Mouse (Mus musculus): ENCODE measurements around the gene St8sia6. TPM values are rescaled to one million over a fixed set of nuclear protein-coding genes. Genes with fewer than 3 reads are reported as not detected.
"Not testable (repeated sequence)": the region's sequence is repeated elsewhere in the genome, so short reads cannot be mapped to it uniquely, and the experiment has no call there.

Gene St8sia6
- polyA plus RNA-seq, 1 experiment from 2014 or later = 0.02 TPM

- Histone ChIP-seq H3K36me3 (replicated peaks; ENCODE audit: insufficient read depth, low read length) (no peaks in the 10 kb centered on the region), H3K4me1 (ENCODE audit: insufficient read depth) (no peaks in the 10 kb centered on the region), H3K9ac (replicated peaks) (no peak overlapping the region), H3K9me3 (ENCODE audit: low read length) (no peaks in the 10 kb centered on the region), H3K4me3 (ENCODE audit: low read depth, low read length) (no peak overlapping the region), H3K27me3 (ENCODE audit: insufficient read depth, low read length) (no peaks in the 10 kb centered on the region), H3K27ac (ENCODE audit: low read depth) (no peak overlapping the region), H3K4me2 (ENCODE audit: low read depth, low read length) (no peak overlapping the region)
- ATAC-seq (no peak), DNase-seq (no peak)
- TF ChIP-seq CTCF (IDR thresholded peaks at IDR 0.05; ENCODE audit: low read depth) = no peak
- TF ChIP-seq EP300 (IDR thresholded peaks at IDR 0.05; ENCODE audit: low read depth) = no peak
- WGBS (ENCODE audit: insufficient replicate concordance) = 89% methylated on average over 2 of the region's 2 CpGs
Measured at GRCm38 (mm10) chr2:13683205-13683570, 110.7 kb downstream of the St8sia6 start.

- Histone ChIP-seq H3K27ac (ENCODE audit: low read depth) (no peak overlapping the region), H3K4me1 (ENCODE audit: insufficient read depth) (no peaks in the 10 kb centered on the region), H3K9ac (replicated peaks) (no peak overlapping the region), H3K9me3 (ENCODE audit: low read length) (no peaks in the 10 kb centered on the region), H3K4me3 (ENCODE audit: low read depth, low read length) (no peak overlapping the region), H3K36me3 (replicated peaks; ENCODE audit: insufficient read depth, low read length) (no peaks in the 10 kb centered on the region), H3K4me2 (ENCODE audit: low read depth, low read length) (no peak overlapping the region), H3K27me3 (ENCODE audit: insufficient read depth, low read length) (no peaks in the 10 kb centered on the region)
- no peak for ATAC-seq
- TF ChIP-seq CTCF (IDR thresholded peaks at IDR 0.05; ENCODE audit: low read depth) (no peak), EP300 (IDR thresholded peaks at IDR 0.05; ENCODE audit: low read depth) (no peak)
- no peak for DNase-seq
- 70% methylated on average over 4 of the region's 4 CpGs for WGBS (ENCODE audit: insufficient replicate concordance)
Measured at GRCm38 (mm10) chr2:13682488-13683204, 111.2 kb downstream of the St8sia6 start.

- TF ChIP-seq CTCF (IDR thresholded peaks at IDR 0.05; ENCODE audit: low read depth) (peak; percentile 78), EP300 (IDR thresholded peaks at IDR 0.05; ENCODE audit: low read depth) (no peak)
- ATAC-seq (no peak), DNase-seq (peak; percentile 41)
- Histone ChIP-seq H3K27me3 (ENCODE audit: insufficient read depth, low read length) (no peaks in the 10 kb centered on the region), H3K9ac (replicated peaks) (no peak overlapping the region), H3K36me3 (replicated peaks; ENCODE audit: insufficient read depth, low read length) (no peaks in the 10 kb centered on the region), H3K4me3 (ENCODE audit: low read depth, low read length) (no peak overlapping the region), H3K4me1 (ENCODE audit: insufficient read depth) (no peaks in the 10 kb centered on the region), H3K27ac (ENCODE audit: low read depth) (no peak overlapping the region), H3K9me3 (ENCODE audit: low read length) (no peaks in the 10 kb centered on the region), H3K4me2 (ENCODE audit: low read depth, low read length) (no peak overlapping the region)
- WGBS (ENCODE audit: insufficient replicate concordance) = 51% methylated on average over 3 of the region's 3 CpGs
Measured at GRCm38 (mm10) chr2:13672946-13673345, 120.9 kb downstream of the St8sia6 start.

- no peak for TF ChIP-seq CTCF (IDR thresholded peaks at IDR 0.05; ENCODE audit: low read depth)
- TF ChIP-seq EP300 (IDR thresholded peaks at IDR 0.05; ENCODE audit: low read depth) = no peak
- WGBS (ENCODE audit: insufficient replicate concordance) = 46% methylated on average over 12 of the region's 12 CpGs
- no peak for DNase-seq
Measured at GRCm38 (mm10) chr2:13672426-13672825, 121.4 kb downstream of the St8sia6 start.

GRCm38 (mm10) chr2:13634866-13635265, 159.0 kb downstream of the St8sia6 start:
- 66% methylated on average over 1 of the region's 1 CpGs for WGBS (ENCODE audit: insufficient replicate concordance)
- Histone ChIP-seq H3K4me1 (ENCODE audit: insufficient read depth) (no peaks in the 10 kb centered on the region), H3K9me3 (ENCODE audit: low read length) (no peaks in the 10 kb centered on the region), H3K4me3 (ENCODE audit: low read depth, low read length) (no peak overlapping the region), H3K4me2 (ENCODE audit: low read depth, low read length) (no peak overlapping the region), H3K27ac (ENCODE audit: low read depth) (no peak overlapping the region), H3K9ac (replicated peaks) (no peak overlapping the region), H3K36me3 (replicated peaks; ENCODE audit: insufficient read depth, low read length) (no peaks in the 10 kb centered on the region), H3K27me3 (ENCODE audit: insufficient read depth, low read length) (no peaks in the 10 kb centered on the region)
- DNase-seq (no peak), ATAC-seq (no peak)
- TF ChIP-seq CTCF (IDR thresholded peaks at IDR 0.05; ENCODE audit: low read depth) (no peak), EP300 (IDR thresholded peaks at IDR 0.05; ENCODE audit: low read depth) (no peak)

More at GRCm38 (mm10) chr2:13672426-13672825, 121.4 kb downstream of the St8sia6 start:
- no peaks in the 10 kb centered on the region for H3K4me1 ChIP-seq (ENCODE audit: insufficient read depth)
- H3K9ac ChIP-seq (replicated peaks) = no peak overlapping the region
- no peak for ATAC-seq
- no peaks in the 10 kb centered on the region for H3K9me3 ChIP-seq (ENCODE audit: low read length)
- H3K27ac ChIP-seq (ENCODE audit: low read depth) = no peak overlapping the region
- no peaks in the 10 kb centered on the region for H3K27me3 ChIP-seq (ENCODE audit: insufficient read depth, low read length)
- no peak overlapping the region for H3K4me2 ChIP-seq (ENCODE audit: low read depth, low read length)
- no peaks in the 10 kb centered on the region for H3K36me3 ChIP-seq (replicated peaks; ENCODE audit: insufficient read depth, low read length)
- no peak overlapping the region for H3K4me3 ChIP-seq (ENCODE audit: low read depth, low read length)

DNA sequence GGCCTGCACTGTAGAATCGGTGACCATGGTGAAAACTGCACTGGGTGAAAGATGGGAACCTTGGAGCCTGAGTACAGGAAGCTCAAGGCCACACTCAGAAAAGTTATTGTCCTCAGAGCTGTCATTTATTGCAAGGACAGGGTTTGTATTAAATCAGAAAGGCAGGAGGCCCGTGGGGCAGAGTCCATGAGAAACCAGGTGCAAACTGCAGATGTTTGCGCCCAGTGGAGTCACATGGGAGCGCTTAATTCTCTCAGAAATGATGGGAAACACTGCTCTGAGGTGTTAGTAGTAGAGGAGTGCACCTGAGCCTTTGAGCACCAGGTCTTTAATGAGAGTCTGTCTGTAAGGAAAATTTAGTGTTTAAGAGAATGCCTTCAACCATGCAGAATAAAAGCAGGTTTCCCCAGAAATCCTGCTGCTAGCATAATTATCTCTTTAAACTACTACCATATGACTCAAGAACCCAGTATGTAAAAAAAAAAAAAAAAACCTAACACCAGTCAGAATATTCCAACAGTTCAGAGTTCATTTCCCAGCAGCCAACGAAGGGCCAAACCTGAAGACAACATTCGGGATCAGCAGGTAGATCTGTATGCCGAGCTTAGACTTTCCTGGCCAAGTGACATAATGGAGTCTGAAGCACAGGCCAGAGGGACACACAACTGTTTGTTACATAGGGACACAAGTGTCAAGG, 163.6 kb downstream of the St8sia6 start:
- no peak overlapping the region for H3K4me2 ChIP-seq (ENCODE audit: low read depth, low read length)
- H3K27me3 ChIP-seq (ENCODE audit: insufficient read depth, low read length) = no peaks in the 10 kb centered on the region
- 74% methylated on average over 7 of the region's 7 CpGs for WGBS (ENCODE audit: insufficient replicate concordance)
- H3K9me3 ChIP-seq (ENCODE audit: low read length) = no peaks in the 10 kb centered on the region
- TF ChIP-seq EP300 (IDR thresholded peaks at IDR 0.05; ENCODE audit: low read depth) = no peak
- no peak for TF ChIP-seq CTCF (IDR thresholded peaks at IDR 0.05; ENCODE audit: low read depth)
- no peak overlapping the region for H3K4me3 ChIP-seq (ENCODE audit: low read depth, low read length)
- no peak overlapping the region for H3K27ac ChIP-seq (ENCODE audit: low read depth)
- no peak overlapping the region for H3K9ac ChIP-seq (replicated peaks)
- H3K4me1 ChIP-seq (ENCODE audit: insufficient read depth) = no peaks in the 10 kb centered on the region
- DNase-seq (no peak), ATAC-seq (no peak)
- no peaks in the 10 kb centered on the region for H3K36me3 ChIP-seq (replicated peaks; ENCODE audit: insufficient read depth, low read length)

DNA sequence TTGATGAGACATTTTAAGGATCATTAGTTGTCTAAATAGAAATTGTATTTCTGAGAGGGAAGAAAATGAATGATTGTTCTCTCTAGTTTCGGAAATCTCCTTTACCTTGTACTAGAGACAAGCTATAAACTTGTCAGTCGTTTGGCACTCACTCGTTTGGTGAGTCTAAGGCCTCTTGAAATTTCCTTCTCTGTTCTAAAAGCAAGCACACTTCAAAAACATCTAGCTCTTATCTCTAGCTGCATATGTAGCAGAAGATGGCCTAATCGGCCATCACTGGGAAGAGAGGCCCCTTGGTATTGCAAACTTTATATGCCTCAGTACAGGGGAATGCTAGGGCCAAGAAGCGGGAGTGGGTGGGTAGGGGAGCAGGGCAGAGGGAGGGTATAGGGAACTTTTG, 190.2 kb downstream of the St8sia6 start:
- H3K9me3 ChIP-seq (ENCODE audit: low read length); H3K4me3 ChIP-seq (ENCODE audit: low read depth, low read length); H3K27me3 ChIP-seq (ENCODE audit: insufficient read depth, low read length); H3K4me2 ChIP-seq (ENCODE audit: low read depth, low read length); H3K36me3 ChIP-seq (replicated peaks; ENCODE audit: insufficient read depth, low read length); H3K27ac ChIP-seq (ENCODE audit: low read depth); H3K9ac ChIP-seq (replicated peaks); DNase-seq; H3K4me1 ChIP-seq (ENCODE audit: insufficient read depth): not testable (repeated sequence)
- peak; percentile 83 for ATAC-seq
- 28% methylated on average over 4 of the region's 5 CpGs for WGBS (ENCODE audit: insufficient replicate concordance)
